Mouse (Mus musculus) cerebellum, postnatal 14 days (tissue): Measurements from ENCODE around the gene Evc.

Source experiments
- DNase-seq, 2 experiments: peaks; one replicate each; pipeline ENCODE4 v3.0.0; 2021; ENCODE audit warnings: mixed read lengths in 2 of 2

The Evc gene

DNA sequence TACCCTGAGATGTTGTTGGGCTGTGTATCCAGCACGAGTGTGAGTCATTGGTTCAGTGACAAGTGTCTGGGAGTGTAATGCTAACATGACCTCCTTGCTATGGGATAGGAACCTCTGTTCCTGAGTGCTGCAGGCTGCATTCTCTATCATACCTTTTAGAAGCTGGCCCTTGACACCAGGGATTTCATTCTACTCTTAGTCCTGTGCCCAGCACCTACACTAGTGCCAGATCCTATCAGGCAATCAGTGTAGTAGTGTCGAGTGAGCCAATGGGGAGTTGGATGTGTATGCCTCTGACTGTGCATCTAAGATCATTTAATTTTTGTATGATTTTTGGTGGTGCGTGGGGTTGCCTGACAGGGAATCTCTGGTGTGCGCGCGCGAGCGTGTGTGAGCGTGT, 95.5 kb downstream of the Evc start:
- no peak for DNase-seq

DNA sequence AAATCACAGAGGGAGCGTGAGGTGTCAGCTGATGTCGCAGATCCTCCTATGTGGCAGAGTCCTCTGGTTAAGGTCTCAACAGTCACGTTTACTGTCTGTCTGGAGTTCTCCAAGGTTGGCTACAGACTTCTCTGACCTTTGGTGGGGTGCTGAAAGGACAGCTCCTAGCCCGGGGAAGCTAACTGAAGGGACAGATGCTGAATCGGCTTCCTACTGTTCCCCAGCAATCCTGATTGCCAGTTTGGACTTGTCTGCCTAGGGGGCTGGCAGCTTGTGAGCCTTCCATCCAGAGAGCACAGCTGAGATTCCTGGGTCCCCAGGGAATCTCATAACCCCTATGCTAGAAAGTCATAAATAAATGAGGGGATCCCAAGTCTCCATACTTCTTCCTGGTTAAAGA, 96.1 kb downstream of the Evc start:
- peak in 1 of 2 experiments; percentile 26 for DNase-seq
